Mouse (Mus musculus) embryo, embryonic 10.5 days (tissue): ENCODE data around the gene Mthfd1.

Experiments used
- DNase-seq: peaks from one replicate; pipeline ENCODE4 v3.0.0-alpha.2; 2015; ENCODE audit warnings: low spot score

Mthfd1 gene

GRCm38 (mm10) chr12:76263876-76264275 is 8.8 kb downstream of the Mthfd1 start:
- DNase-seq = no peak

- DNase-seq = no peak
Measured at GRCm38 (mm10) chr12:76264325-76264965, 9.3 kb downstream of the Mthfd1 start.

GRCm38 (mm10) chr12:76265001-76265400 is 9.9 kb downstream of the Mthfd1 start:
- DNase-seq = no peak

- DNase-seq = peak; percentile 76
Measured at GRCm38 (mm10) chr12:76266875-76267274, 11.8 kb downstream of the Mthfd1 start.

- no peak for DNase-seq
Measured at GRCm38 (mm10) chr12:76268686-76269085, 13.6 kb downstream of the Mthfd1 start.

GRCm38 (mm10) chr12:76269196-76269595 is 14.1 kb downstream of the Mthfd1 start:
- DNase-seq = no peak

- DNase-seq = no peak
Measured at GRCm38 (mm10) chr12:76271516-76271915, 16.4 kb downstream of the Mthfd1 start.

- no peak for DNase-seq
Measured at GRCm38 (mm10) chr12:76272610-76273524, 17.8 kb downstream of the Mthfd1 start.

- DNase-seq = no peak
Measured at GRCm38 (mm10) chr12:76278209-76278608, 23.1 kb downstream of the Mthfd1 start.

GRCm38 (mm10) chr12:76280556-76280955 is 25.5 kb downstream of the Mthfd1 start:
- DNase-seq = no peak

GRCm38 (mm10) chr12:76281111-76281660 is 26.1 kb downstream of the Mthfd1 start:
- DNase-seq = no peak

GRCm38 (mm10) chr12:76282132-76282531 is 27.0 kb downstream of the Mthfd1 start:
- DNase-seq = no peak

GRCm38 (mm10) chr12:76282532-76283173 is 27.6 kb downstream of the Mthfd1 start:
- DNase-seq = no peak

GRCm38 (mm10) chr12:76285418-76285817 is 30.3 kb downstream of the Mthfd1 start:
- DNase-seq = no peak

- no peak for DNase-seq
Measured at GRCm38 (mm10) chr12:76287986-76288385, 32.9 kb downstream of the Mthfd1 start.

GRCm38 (mm10) chr12:76288494-76288893 is 33.4 kb downstream of the Mthfd1 start:
- no peak for DNase-seq

- no peak for DNase-seq
Measured at GRCm38 (mm10) chr12:76289428-76289827, 34.3 kb downstream of the Mthfd1 start.

- peak; percentile 25 for DNase-seq
Measured at GRCm38 (mm10) chr12:76290271-76290670, 35.2 kb downstream of the Mthfd1 start.

- DNase-seq = peak; percentile 75
Measured at GRCm38 (mm10) chr12:76293192-76293591, 38.1 kb downstream of the Mthfd1 start.

- DNase-seq = no peak
Measured at GRCm38 (mm10) chr12:76297830-76298229, 42.7 kb downstream of the Mthfd1 start.

GRCm38 (mm10) chr12:76299361-76299906 is 44.3 kb downstream of the Mthfd1 start:
- DNase-seq = no peak

- DNase-seq = no peak
Measured at GRCm38 (mm10) chr12:76300367-76300766, 45.3 kb downstream of the Mthfd1 start.
